Mouse (Mus musculus) embryonic facial prominence, embryonic 12.5 days (tissue): Measurements from ENCODE around the gene Pde8a. TPM values are rescaled to one million over a fixed set of nuclear protein-coding genes. Genes with fewer than 3 reads are reported as not detected.

Experiments
- ATAC-seq: fragments of 200-750 bp; cut with Nextera tagmentation; 2 replicates; pipeline ENCODE4 v1.8.0; 2017; ENCODE audit not compliant: insufficient number of reproducible peaks, insufficient read depth, low FRiP score, low TSS enrichment
- H3K27ac ChIP-seq: fragments of 300-500 bp; sonication (generic); 2 replicates; pipeline ENCODE4 v1.5.1; 2016; ENCODE audit warnings: mild to moderate bottlenecking
- H3K27me3 ChIP-seq: fragments of 300-500 bp; sonication (generic); 2 replicates; pipeline ENCODE4 v1.6.1; 2016; ENCODE audit warnings: mild to moderate bottlenecking, moderate library complexity
- H3K36me3 ChIP-seq: fragments of 300-500 bp; sonication (generic); 2 replicates; pipeline ENCODE4 v1.6.1; 2016; ENCODE audit warnings: mild to moderate bottlenecking
- H3K4me1 ChIP-seq: fragments of 300-500 bp; sonication (generic); 2 replicates; pipeline ENCODE4 v1.6.1; 2016
- H3K4me2 ChIP-seq: fragments of 300-500 bp; sonication (generic); replicated peaks from 2 replicates; pipeline ENCODE4 v1.6.1; 2016; ENCODE audit warnings: mild to moderate bottlenecking, moderate library complexity
- H3K4me3 ChIP-seq: fragments of 300-500 bp; sonication (generic); 2 replicates; pipeline ENCODE4 v1.5.1; 2016; ENCODE audit warnings: mild to moderate bottlenecking
- H3K9ac ChIP-seq: fragments of 300-500 bp; sonication (generic); 2 replicates; pipeline ENCODE4 v1.6.1; 2016; ENCODE audit warnings: mild to moderate bottlenecking, moderate library complexity
- H3K9me3 ChIP-seq: fragments of 300-500 bp; sonication (generic); 2 replicates; pipeline ENCODE4 v1.6.1; 2016; ENCODE audit warnings: mild to moderate bottlenecking, moderate library complexity
- WGBS: fragments of 180-500 bp; shearing (Covaris S2); methylation state at CpG from one replicate; pipeline ENCODE4 v1.1.7; 2016; 5-methylcytosine and 5-hydroxymethylcytosine counted together
- polyA plus RNA-seq: library from polyadenylated mRNA; unstranded; fragments of >200 nt; fragmentation: Nextera tagmentation; extraction: Ambion mirVana; gene quantifications from 2 replicates; pipeline ENCODE4 v1.2.1, GENCODE M21; 2016

Pde8a gene
- polyA plus RNA-seq, 1 experiment from 2014 or later, result 5.7 TPM

DNA sequence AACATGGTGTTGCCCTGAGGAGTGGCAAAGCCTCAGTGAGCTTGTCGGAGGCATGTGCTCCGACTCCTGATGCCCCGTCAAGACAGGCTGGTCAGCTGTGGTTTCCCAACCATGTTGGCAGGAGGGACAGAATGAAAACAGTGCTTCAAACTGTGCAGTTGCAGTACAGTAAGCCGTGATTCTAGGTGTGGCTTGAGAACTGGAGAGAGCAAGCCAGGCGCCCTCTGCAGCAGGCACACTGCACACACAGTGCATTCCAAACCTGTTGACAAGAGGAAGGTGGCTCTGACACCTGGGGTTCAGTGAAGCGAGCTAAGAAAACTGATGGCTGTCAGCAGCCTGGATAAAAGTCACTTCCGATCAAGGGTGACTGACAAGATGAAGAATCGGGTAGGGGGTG, 73.5 kb downstream of the Pde8a start:
- no peaks in the 10 kb centered on the region for H3K9me3 ChIP-seq
- no peak for ATAC-seq
- no peaks in the 10 kb centered on the region for H3K27me3 ChIP-seq
- H3K4me1 ChIP-seq, result no peaks in the 10 kb centered on the region
- WGBS, result 65% methylated on average over 8 of the region's 8 CpGs
- no peak overlapping the region for H3K4me2 ChIP-seq
- H3K27ac ChIP-seq, result no peak overlapping the region
- H3K36me3 ChIP-seq, result no peaks in the 10 kb centered on the region
- no peak overlapping the region for H3K4me3 ChIP-seq
- no peak overlapping the region for H3K9ac ChIP-seq

- 0 out of 2 replicates have a peak, but pooled peaks cover 3% of the 10 kb centered on the region for H3K4me1 ChIP-seq
- H3K9ac ChIP-seq, result no peak overlapping the region
- no peaks in the 10 kb centered on the region for H3K27me3 ChIP-seq
- no peaks in the 10 kb centered on the region for H3K36me3 ChIP-seq
- H3K27ac ChIP-seq, result no peak overlapping the region
- no peak for ATAC-seq
- H3K4me2 ChIP-seq, result no peak overlapping the region
- 99% methylated on average over 2 of the region's 2 CpGs for WGBS
- no peaks in the 10 kb centered on the region for H3K9me3 ChIP-seq
- no peak overlapping the region for H3K4me3 ChIP-seq
Measured at GRCm38 (mm10) chr7:81295169-81295568, 81.8 kb downstream of the Pde8a start.

GRCm38 (mm10) chr7:81298206-81298605, 84.8 kb downstream of the Pde8a start:
- no peak for ATAC-seq
- no peaks in the 10 kb centered on the region for H3K36me3 ChIP-seq
- no peak overlapping the region for H3K27ac ChIP-seq
- no peak overlapping the region for H3K4me2 ChIP-seq
- H3K27me3 ChIP-seq, result no peaks in the 10 kb centered on the region
- H3K4me1 ChIP-seq, result 0 out of 2 replicates have a peak, but pooled peaks cover 3% of the 10 kb centered on the region
- WGBS, result 28% methylated on average over 6 of the region's 6 CpGs
- H3K9me3 ChIP-seq, result no peaks in the 10 kb centered on the region
- H3K9ac ChIP-seq, result no peak overlapping the region
- H3K4me3 ChIP-seq, result no peak overlapping the region

DNA sequence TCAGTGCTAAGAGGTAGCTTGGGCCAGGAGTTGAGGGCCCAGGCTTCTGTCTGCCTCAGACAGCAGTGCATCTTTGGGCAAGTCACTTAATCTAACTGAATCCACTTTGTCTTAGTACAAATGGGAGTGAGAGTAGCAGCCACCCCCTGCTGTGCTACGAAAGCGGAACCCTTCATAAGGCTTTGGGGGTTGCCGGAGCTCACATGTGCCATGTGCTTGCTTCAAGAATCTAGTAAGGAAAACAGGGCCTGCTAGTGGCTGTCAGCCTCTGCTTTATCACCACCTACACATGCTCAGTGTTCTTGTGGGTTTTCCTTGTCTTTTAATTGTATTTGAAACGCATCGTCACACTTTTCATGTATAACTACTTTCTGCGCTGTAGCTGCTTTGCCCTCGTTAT, 87.9 kb downstream of the Pde8a start:
- Histone ChIP-seq H3K27me3 (no peaks in the 10 kb centered on the region), H3K9ac (no peak overlapping the region), H3K27ac (no peak overlapping the region), H3K9me3 (no peaks in the 10 kb centered on the region), H3K36me3 (no peaks in the 10 kb centered on the region), H3K4me1 (0 out of 2 replicates have a peak, but pooled peaks cover 3% of the 10 kb centered on the region), H3K4me3 (no peak overlapping the region), H3K4me2 (no peak overlapping the region)
- 69% methylated on average over 7 of the region's 7 CpGs for WGBS
- no peak for ATAC-seq

GRCm38 (mm10) chr7:81303682-81304081, 90.3 kb downstream of the Pde8a start:
- 88% methylated on average over 2 of the region's 2 CpGs for WGBS
- ATAC-seq, result no peak
- no peaks in the 10 kb centered on the region for H3K4me1 ChIP-seq
- H3K27ac ChIP-seq, result no peak overlapping the region
- H3K4me2 ChIP-seq, result no peak overlapping the region
- no peaks in the 10 kb centered on the region for H3K9me3 ChIP-seq
- no peaks in the 10 kb centered on the region for H3K36me3 ChIP-seq
- no peak overlapping the region for H3K4me3 ChIP-seq
- no peaks in the 10 kb centered on the region for H3K27me3 ChIP-seq
- no peak overlapping the region for H3K9ac ChIP-seq

GRCm38 (mm10) chr7:81304100-81304499, 90.7 kb downstream of the Pde8a start:
- Histone ChIP-seq H3K36me3 (no peaks in the 10 kb centered on the region), H3K9ac (no peak overlapping the region), H3K27ac (no peak overlapping the region), H3K4me3 (no peak overlapping the region), H3K4me1 (no peaks in the 10 kb centered on the region), H3K4me2 (no peak overlapping the region), H3K9me3 (no peaks in the 10 kb centered on the region), H3K27me3 (no peaks in the 10 kb centered on the region)
- ATAC-seq, result no peak
- WGBS, result 63% methylated on average over 5 of the region's 5 CpGs

GRCm38 (mm10) chr7:81304675-81305074, 91.3 kb downstream of the Pde8a start:
- H3K4me3 ChIP-seq, result no peak overlapping the region
- H3K9ac ChIP-seq, result no peak overlapping the region
- H3K4me2 ChIP-seq, result no peak overlapping the region
- no peaks in the 10 kb centered on the region for H3K4me1 ChIP-seq
- no peaks in the 10 kb centered on the region for H3K36me3 ChIP-seq
- 86% methylated on average over 5 of the region's 5 CpGs for WGBS
- no peak overlapping the region for H3K27ac ChIP-seq
- no peaks in the 10 kb centered on the region for H3K27me3 ChIP-seq
- no peak for ATAC-seq
- no peaks in the 10 kb centered on the region for H3K9me3 ChIP-seq

GRCm38 (mm10) chr7:81307735-81308134, 94.3 kb downstream of the Pde8a start:
- no peaks in the 10 kb centered on the region for H3K4me1 ChIP-seq
- H3K9ac ChIP-seq, result no peak overlapping the region
- H3K36me3 ChIP-seq, result no peaks in the 10 kb centered on the region
- no peak for ATAC-seq
- H3K4me2 ChIP-seq, result no peak overlapping the region
- H3K4me3 ChIP-seq, result no peak overlapping the region
- no peaks in the 10 kb centered on the region for H3K9me3 ChIP-seq
- H3K27me3 ChIP-seq, result no peaks in the 10 kb centered on the region
- no peak overlapping the region for H3K27ac ChIP-seq
- WGBS, result 78% methylated on average over 8 of the region's 8 CpGs

DNA sequence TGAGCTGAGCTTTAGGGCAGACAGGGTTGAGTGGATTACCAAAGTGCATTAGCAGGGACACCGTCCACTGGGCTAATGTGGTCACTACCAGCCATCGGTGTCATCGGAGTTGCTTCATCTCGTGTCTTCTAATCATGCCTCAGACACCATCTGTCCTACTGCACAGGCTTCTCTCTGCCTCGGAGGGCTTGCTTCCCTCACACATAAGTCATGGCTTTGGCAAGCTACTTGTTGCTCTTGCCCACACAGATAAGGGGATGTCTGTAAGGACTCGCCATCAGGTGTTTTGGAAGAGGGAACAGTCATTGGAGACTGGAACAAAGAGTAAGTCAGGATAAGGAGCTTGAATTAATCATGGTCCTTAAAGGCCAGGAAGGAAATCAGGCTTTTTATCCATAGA, 95.9 kb downstream of the Pde8a start:
- no peaks in the 10 kb centered on the region for H3K36me3 ChIP-seq
- no peak for ATAC-seq
- no peaks in the 10 kb centered on the region for H3K27me3 ChIP-seq
- H3K4me3 ChIP-seq, result no peak overlapping the region
- no peaks in the 10 kb centered on the region for H3K4me1 ChIP-seq
- H3K9ac ChIP-seq, result no peak overlapping the region
- no peak overlapping the region for H3K27ac ChIP-seq
- H3K4me2 ChIP-seq, result no peak overlapping the region
- H3K9me3 ChIP-seq, result no peaks in the 10 kb centered on the region
- WGBS, result 92% methylated on average over 6 of the region's 6 CpGs

- ATAC-seq, result no peak
- 87% methylated on average over 1 of the region's 1 CpGs for WGBS
- no peak overlapping the region for H3K4me3 ChIP-seq
- no peaks in the 10 kb centered on the region for H3K36me3 ChIP-seq
- no peak overlapping the region for H3K4me2 ChIP-seq
- no peaks in the 10 kb centered on the region for H3K27me3 ChIP-seq
- no peaks in the 10 kb centered on the region for H3K9me3 ChIP-seq
- no peak overlapping the region for H3K27ac ChIP-seq
- no peaks in the 10 kb centered on the region for H3K4me1 ChIP-seq
- H3K9ac ChIP-seq, result no peak overlapping the region
Measured at GRCm38 (mm10) chr7:81311130-81311529, 97.7 kb downstream of the Pde8a start.

GRCm38 (mm10) chr7:81311581-81311980, 98.2 kb downstream of the Pde8a start:
- no peak for ATAC-seq
- H3K4me1 ChIP-seq, result no peaks in the 10 kb centered on the region
- H3K9ac ChIP-seq, result no peak overlapping the region
- H3K9me3 ChIP-seq, result no peaks in the 10 kb centered on the region
- H3K27me3 ChIP-seq, result no peaks in the 10 kb centered on the region
- no peaks in the 10 kb centered on the region for H3K36me3 ChIP-seq
- no peak overlapping the region for H3K4me3 ChIP-seq
- no peak overlapping the region for H3K27ac ChIP-seq
- no peak overlapping the region for H3K4me2 ChIP-seq

DNA sequence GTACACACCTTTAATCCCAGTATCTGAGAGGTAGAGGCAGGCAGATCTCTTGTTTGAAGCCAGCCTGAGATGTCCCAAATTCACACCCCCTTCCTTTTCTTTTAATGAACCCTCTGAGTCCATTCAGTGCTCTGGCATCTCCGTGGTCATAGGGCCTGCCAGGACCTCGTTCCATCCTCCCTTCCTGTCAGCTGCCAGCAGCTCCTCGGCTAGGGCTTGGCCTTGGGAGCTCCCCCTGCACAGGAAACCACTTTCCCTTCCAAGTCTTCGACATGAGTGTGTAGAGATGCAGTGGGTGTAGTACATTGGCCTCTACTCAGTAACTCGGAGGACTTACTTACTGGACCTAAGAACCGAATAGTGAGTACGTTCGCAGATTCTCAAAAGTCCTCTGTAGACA, 102.2 kb downstream of the Pde8a start:
- Histone ChIP-seq H3K27ac (no peak overlapping the region), H3K9ac (no peak overlapping the region), H3K4me1 (no peaks in the 10 kb centered on the region), H3K4me3 (no peak overlapping the region), H3K4me2 (no peak overlapping the region), H3K36me3 (no peaks in the 10 kb centered on the region), H3K27me3 (no peaks in the 10 kb centered on the region), H3K9me3 (no peaks in the 10 kb centered on the region)
- ATAC-seq, result no peak
- 78% methylated on average over 8 of the region's 8 CpGs for WGBS

DNA sequence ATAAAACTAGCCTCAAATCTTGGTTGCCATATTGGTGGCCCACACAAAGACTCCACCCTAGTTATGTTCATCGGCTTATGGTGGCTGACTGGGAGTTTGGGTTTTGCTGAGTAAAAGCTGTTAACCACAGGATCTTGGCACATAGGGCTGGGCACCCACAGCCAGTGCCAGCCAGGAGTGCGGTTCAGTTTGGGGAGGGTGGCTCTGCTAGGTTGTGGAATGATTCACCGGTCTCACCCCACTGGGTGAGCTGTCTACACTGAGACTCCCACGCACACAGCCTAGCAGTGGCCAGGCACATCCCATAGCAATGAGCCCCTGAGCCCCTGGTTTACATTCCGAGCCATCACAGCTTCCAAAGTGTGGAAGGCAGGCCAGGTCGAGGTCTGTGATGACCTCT, 106.4 kb downstream of the Pde8a start:
- Histone ChIP-seq H3K27ac (no peak overlapping the region), H3K27me3 (no peaks in the 10 kb centered on the region), H3K9ac (no peak overlapping the region), H3K4me3 (no peak overlapping the region), H3K36me3 (no peaks in the 10 kb centered on the region), H3K4me2 (no peak overlapping the region), H3K4me1 (no peaks in the 10 kb centered on the region), H3K9me3 (no peaks in the 10 kb centered on the region)
- no peak for ATAC-seq
- 83% methylated on average over 6 of the region's 6 CpGs for WGBS
